Mouse (Mus musculus) lung, adult 2 months (tissue): Measurements from ENCODE around the gene Hs1bp3.

Experiments
- CTCF ChIP-seq: fragments of 200-500 bp; IDR thresholded peaks from 2 replicates; pipeline ENCODE4 v1.5.1; 2011; ENCODE audit warnings: mild to moderate bottlenecking, low read length, control low read depth; ENCODE audit not compliant: insufficient read depth
- POLR2A ChIP-seq: fragments of 200-500 bp; IDR thresholded peaks from 2 replicates; pipeline ENCODE4 v1.6.1; 2011; ENCODE audit warnings: low read depth, mild to moderate bottlenecking, control low read depth, low read length, borderline replicate concordance; ENCODE audit errors: extremely low read depth

DNA sequence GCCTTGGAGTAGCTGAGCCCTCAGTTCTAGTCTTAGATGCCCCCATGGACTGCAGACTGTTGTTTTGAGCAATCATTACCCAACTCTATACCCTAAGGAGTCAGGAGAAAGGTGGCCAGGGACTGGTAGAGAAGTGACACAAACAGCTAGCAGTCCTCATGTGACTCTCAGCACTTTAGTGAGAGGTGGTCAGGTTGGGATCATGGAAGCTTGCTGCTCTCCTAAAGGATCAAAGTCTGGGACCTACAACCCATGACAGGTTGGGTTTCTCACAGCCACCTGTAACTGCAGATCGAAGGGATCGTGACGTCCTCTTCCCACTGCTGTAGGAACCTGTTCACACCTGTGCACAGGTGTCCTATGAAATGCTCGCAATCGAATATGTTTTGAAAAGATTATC lies 32.3 kb downstream of the Hs1bp3 start:
- TF ChIP-seq CTCF = no peak
- no peak for TF ChIP-seq POLR2A
